Mouse (Mus musculus) hematopoietic stem cell, adult 5-6 weeks (primary cell): ENCODE data around the gene Fam168a. TPM values are rescaled to one million over a fixed set of nuclear protein-coding genes. Genes with fewer than 3 reads are reported as not detected.
A peak's percentile ranks its signal among the peaks of the same experiment; 100 is the strongest.

Source experiments
- ATAC-seq, 2 experiments: fragments of 125-278 bp in 1 of 2; replicated peaks in 1 of 2; 2 replicates each; pipeline ENCODE4 v1.8.0; 2016 to 2017; ENCODE audit warnings: inconsistent platforms in 2 of 2, mild to moderate bottlenecking in 2 of 2, moderate number of reproducible peaks in 2 of 2, low read depth in 1 of 2, moderate TSS enrichment in 1 of 2; ENCODE audit not compliant: low FRiP score in 2 of 2, poor library complexity in 2 of 2, severe bottlenecking in 2 of 2, insufficient read depth in 1 of 2, low TSS enrichment in 1 of 2
- total RNA-seq: library from RNA; stranded (forward); fragments of 172-1452, 232-1000 nt; gene quantifications from 2 replicates; pipeline ENCODE4 v1.2.3, GENCODE M21; 2017

Gene Fam168a
- total RNA-seq, 1 experiment from 2014 or later: 18.6 TPM

DNA sequence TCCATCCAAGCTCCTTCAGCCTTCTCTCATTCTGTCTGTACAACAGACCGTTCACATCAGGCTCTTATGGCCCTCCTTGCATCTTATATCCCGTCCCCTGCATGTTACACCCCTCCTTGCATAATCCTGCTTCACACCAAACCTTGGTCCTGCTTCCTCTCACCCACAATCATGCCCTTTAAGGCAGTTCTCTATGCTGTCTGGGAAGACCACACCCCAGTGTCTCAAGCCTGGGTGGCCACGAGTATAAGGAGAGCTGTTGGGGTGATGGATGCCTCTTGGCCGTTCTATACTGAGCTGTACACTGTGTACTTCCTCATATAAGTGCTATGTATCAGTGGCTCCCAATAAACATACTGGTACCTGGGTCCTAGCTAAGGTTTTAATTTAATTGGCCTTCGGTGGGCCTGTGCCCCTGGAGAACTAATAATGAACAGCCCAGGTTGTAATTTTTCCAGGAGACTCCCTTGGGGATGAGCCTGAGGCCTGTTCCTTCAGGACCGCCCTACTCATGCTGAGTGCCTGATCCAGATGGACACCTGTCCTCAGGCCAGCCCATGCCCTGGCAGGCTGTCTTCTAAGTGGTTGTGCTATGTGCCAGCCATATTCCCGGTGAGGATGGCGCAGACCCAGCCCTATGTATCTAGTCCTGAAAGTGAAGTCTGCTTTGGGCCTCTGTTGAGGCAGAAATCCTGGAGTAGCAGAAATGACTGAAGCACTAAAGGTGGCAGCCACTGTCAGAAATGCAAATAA is 163.6 kb downstream of the Fam168a start:
- no peak for ATAC-seq

- ATAC-seq: no peak
These were observed 164.9 kb downstream of the Fam168a start for GRCm38 (mm10) chr7:100871355-100871754.

GRCm38 (mm10) chr7:100871892-100872291 is 165.5 kb downstream of the Fam168a start:
- no peak for ATAC-seq

DNA sequence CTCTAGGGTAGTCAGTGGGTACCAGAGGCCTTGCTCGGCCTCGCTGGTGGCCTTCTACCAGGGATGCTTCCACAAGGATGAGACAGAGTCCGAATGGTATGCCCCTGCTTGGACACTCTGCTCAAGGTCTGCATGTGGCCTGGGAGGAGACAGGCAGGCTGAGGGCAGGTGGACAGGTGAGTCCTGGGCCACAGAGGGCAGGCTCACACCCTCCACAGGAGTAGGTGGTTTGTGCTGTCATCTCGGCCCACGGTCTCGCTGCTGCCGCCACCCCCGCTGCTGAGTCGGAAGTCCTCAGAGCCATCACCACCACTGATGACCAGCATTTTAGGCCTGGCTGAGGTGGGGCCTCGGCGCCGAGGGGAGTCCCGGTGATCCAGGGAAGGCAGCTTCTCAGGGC is 166.8 kb downstream of the Fam168a start:
- no peak for ATAC-seq

GRCm38 (mm10) chr7:100875822-100876221 is 169.4 kb downstream of the Fam168a start:
- no peak for ATAC-seq

DNA sequence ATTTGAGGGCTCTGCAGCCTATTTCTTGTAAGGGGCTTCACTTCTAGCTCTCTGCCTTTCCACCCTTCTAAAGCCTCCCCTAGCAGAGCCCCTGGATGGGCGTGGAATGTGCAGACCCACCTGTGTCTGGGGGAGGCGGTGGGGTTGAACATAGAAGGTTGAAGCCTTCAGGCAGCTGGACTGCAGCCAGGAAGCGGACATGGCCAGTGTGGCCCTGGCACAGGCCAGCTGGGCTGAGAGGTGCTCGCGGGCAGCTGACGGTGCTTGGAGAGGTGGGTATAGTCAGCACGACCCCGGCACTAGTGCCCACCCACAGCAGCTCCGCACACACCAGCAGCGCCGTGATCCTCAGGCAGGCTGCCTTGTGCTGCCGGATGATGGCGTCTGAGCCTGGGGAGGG is 169.9 kb downstream of the Fam168a start:
- ATAC-seq: no peak

DNA sequence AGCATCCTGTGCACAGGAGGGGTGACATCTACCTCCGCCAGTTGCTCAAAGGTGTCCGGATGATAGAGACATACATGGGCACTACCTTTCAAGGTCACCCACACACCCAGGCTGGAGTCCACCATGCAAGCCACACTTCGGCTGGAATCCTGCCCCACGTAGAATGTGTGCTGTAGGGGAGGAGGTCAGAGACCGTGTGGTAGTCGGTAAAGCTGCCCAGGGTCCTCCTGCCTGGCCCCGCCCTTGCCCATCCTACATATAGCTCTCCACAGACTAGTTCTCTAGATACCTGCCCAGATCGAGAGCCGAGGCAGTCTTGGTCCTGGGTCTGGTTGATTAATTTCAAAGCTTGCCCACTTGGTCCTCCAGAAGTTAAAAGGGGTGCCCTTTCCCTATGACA is 170.3 kb downstream of the Fam168a start:
- no peak for ATAC-seq

- ATAC-seq: peak; percentile 71 to 73
These were observed 173.2 kb downstream of the Fam168a start for GRCm38 (mm10) chr7:100879595-100879994.

DNA sequence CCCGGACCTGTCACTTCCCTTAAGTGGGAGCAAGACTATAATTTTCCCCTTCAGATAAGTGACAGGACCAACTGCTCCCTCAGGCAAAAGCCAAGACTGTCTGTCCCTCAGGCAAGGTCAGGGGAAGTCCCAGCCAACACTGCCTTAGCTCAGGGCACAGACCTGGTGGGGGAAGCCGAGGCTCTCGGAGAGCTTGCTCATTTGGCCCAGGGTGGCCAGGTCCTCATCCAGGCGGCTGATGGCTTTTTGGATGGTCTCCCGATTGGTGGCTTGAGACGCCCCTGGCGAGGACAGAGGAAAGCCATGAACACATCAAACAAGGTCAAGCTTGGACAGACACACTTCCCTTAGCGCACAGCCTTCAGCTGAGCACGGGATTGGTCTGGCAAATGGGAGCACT is 175.1 kb downstream of the Fam168a start:
- no peak for ATAC-seq

GRCm38 (mm10) chr7:100881950-100882349 is 175.5 kb downstream of the Fam168a start:
- ATAC-seq: no peak

DNA sequence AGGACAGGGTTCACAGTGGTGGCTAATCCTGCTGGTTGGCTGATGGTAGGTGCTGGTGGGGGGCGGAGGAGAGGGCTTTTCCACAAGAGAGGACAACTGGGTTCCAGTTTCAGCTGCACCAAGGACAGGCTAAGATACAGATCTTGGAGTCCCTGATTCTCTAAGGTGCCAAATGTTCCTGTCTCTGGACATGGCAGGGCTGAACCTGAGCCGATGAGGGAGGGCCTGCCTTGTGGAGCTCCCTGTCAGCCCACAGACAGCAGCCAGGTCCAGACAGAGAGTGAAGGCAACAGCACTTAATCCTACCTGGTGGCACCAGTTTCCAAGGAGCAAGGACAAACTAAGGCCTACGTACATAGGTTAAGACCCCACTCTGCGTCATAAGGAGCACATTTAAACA is 178.0 kb downstream of the Fam168a start:
- ATAC-seq: no peak

DNA sequence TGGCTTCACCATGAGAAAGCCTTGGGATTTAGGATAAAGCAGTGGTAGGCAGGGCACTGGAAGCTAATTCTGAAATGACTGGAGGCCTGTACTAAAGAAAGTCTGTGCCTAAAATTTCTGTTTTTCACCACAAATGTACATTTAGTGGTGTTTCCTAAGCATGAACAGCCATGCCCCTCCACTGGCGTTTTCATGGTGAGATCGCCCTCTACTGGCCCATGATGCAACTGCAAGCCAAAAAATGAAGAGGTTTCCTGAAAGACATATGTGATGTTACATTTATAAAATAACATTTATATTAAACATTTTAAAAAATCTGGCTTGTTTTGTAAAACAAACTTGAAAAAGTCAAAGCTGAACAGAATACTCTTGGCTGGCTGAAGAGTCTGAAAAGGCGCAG is 180.1 kb downstream of the Fam168a start:
- peak in 1 of 2 experiments; percentile 52; a peak in 2 of 4 replicates for ATAC-seq

Other genes starting within 250 kb of the Fam168a start
- gene Ucp3, start 233.6 kb upstream of the Fam168a start, total RNA-seq: not detected in 2 replicates
- gene Ucp2, start 213.3 kb upstream of the Fam168a start, total RNA-seq: 97.0 and 115 TPM in 2 replicates
- 0.25 and 0.38 TPM in 2 replicates for gene Dnajb13, start 191.7 kb upstream of the Fam168a start, total RNA-seq
- 7.8 and 12.1 TPM in 2 replicates for gene Coa4, start 169.6 kb upstream of the Fam168a start, total RNA-seq
- gene Rab6a, start 99.2 kb upstream of the Fam168a start, total RNA-seq: 55.2 and 67.8 TPM in 2 replicates
- gene Mrpl48, start 98.3 kb upstream of the Fam168a start, total RNA-seq: 90.1 and 90.3 TPM in 2 replicates
- gene Plekhb1, start 44.2 kb upstream of the Fam168a start, total RNA-seq: not detected in 2 replicates
- gene Relt, start 156.8 kb downstream of the Fam168a start, total RNA-seq: 16.6 and 24.5 TPM in 2 replicates
- gene Arhgef17, start 225.5 kb downstream of the Fam168a start, total RNA-seq: 1.0 and 2.2 TPM in 2 replicates